ENCODE assay signal across 11 mouse cellular contexts in genomic region chr17:84117756-84118155, GRCm38 (mm10).
DNase-seq lines count a peak whose midpoint lies in the region; ATAC-seq and TF ChIP-seq lines count a peak whose summit lies in the region.
"Had no signal": no experiment of that assay in that cellular context is flagged by ENCODE, and none has a peak within 500 bp of the region (broad histone marks: within the 10 kb centered on the region; RNA-seq: fewer than 3 reads in every experiment).

No protein-coding gene starts in this region.

- no peak for ATAC-seq in limb, embryonic 11.5 days (ENCODE audit: insufficient number of reproducible peaks, low FRiP score, low TSS enrichment, low read depth)

- H3K4me3 ChIP-seq in lung, adult 2 months (replicated peaks; ENCODE audit: extremely low read depth, low read depth, low read length), result no peak overlapping the region
- H3K4me3 ChIP-seq in limb, embryonic 11.5 days (ENCODE audit: low read depth, low read length), result no peak overlapping the region
- no peak overlapping the region for H3K4me3 ChIP-seq in thymus, adult 2 months (ENCODE audit: control insufficient read depth, insufficient read depth, low read length)
- H3K4me3 ChIP-seq: limb, embryonic 15.5 days; neural tube, embryonic 15.5 days had no signal

- TF ChIP-seq CTCF in lung, adult 2 months (IDR thresholded peaks at IDR 0.05; ENCODE audit: insufficient read depth, low read length), result no peak
- no peak for TF ChIP-seq CTCF in thymus, adult 2 months (IDR thresholded peaks at IDR 0.05; ENCODE audit: borderline replicate concordance, control insufficient read depth, extremely low read depth, insufficient read depth, low read length, poor library complexity)

- no peak overlapping the region for H3K4me2 ChIP-seq in limb, embryonic 11.5 days (ENCODE audit: low read depth, severe bottlenecking)
- H3K4me2 ChIP-seq: limb, embryonic 15.5 days; neural tube, embryonic 15.5 days had no signal

- no peaks in the 10 kb centered on the region for H3K9me3 ChIP-seq in limb, embryonic 11.5 days (ENCODE audit: control insufficient read depth, low read length)
- H3K9me3 ChIP-seq: limb, embryonic 15.5 days; neural tube, embryonic 15.5 days had no signal

- DNase-seq in adrenal gland, postnatal 14 days, result peak; percentile 57
- DNase-seq in adrenal gland, adult 8-10 months, result no peak
- peak; percentile 76 to 80 for DNase-seq in lung, adult 18-20 months
- DNase-seq in lung, adult 2 months, result no peak
- no peak for DNase-seq in limb, embryonic 11.5 days (ENCODE audit: low spot score)
- peak; percentile 55 for DNase-seq in thymus, adult 2 months
- no peak for DNase-seq in layer of hippocampus, postnatal 25 days (ENCODE audit: extremely low spot score in 1 of 2, low spot score in 1 of 2)
- no peak for DNase-seq in testis, postnatal 14 days (ENCODE audit: low spot score)
- DNase-seq: gastrocnemius, postnatal 14 days had no signal

- TF ChIP-seq POLR2A in lung, adult 2 months (IDR thresholded peaks at IDR 0.05; ENCODE audit: borderline replicate concordance, extremely low read depth, low read depth, low read length), result no peak
- TF ChIP-seq POLR2A in thymus, adult 2 months (IDR thresholded peaks at IDR 0.05; ENCODE audit: control insufficient read depth, extremely low read depth, insufficient read depth, low read length, poor library complexity), result no peak

- WGBS in lung, adult 2 months, result 39% methylated on average over 1 of the region's 1 CpGs
- WGBS in limb, embryonic 11.5 days, result 61% methylated on average over 1 of the region's 1 CpGs
- WGBS in thymus, adult 2 months, result 23% methylated on average over 1 of the region's 1 CpGs

- H3K4me1 ChIP-seq in lung, adult 2 months (ENCODE audit: control insufficient read depth, insufficient read depth, low read length), result peaks cover 11% of the 10 kb centered on the region
- 0 out of 2 replicates have a peak, but pooled peaks cover 5% of the 10 kb centered on the region for H3K4me1 ChIP-seq in limb, embryonic 11.5 days (ENCODE audit: control insufficient read depth, insufficient read depth, low read length)
- peaks cover 74% of the 10 kb centered on the region for H3K4me1 ChIP-seq in thymus, adult 2 months (replicated peaks; ENCODE audit: control insufficient read depth, insufficient read depth, low read length)

- no peak overlapping the region for H3K27ac ChIP-seq in limb, embryonic 11.5 days (replicated peaks; ENCODE audit: low read depth, low read length)
- H3K27ac ChIP-seq in thymus, adult 2 months (ENCODE audit: control insufficient read depth, insufficient read depth, low read length), result peak overlapping the region; percentile 69
- H3K27ac ChIP-seq: neural tube, embryonic 15.5 days had no signal

- H3K27me3 ChIP-seq in limb, embryonic 11.5 days (ENCODE audit: control insufficient read depth, insufficient read depth, low read length), result no peaks in the 10 kb centered on the region
- no peaks in the 10 kb centered on the region for H3K27me3 ChIP-seq in thymus, adult 2 months (ENCODE audit: control insufficient read depth, insufficient read depth, low read length)
- H3K27me3 ChIP-seq: limb, embryonic 15.5 days; neural tube, embryonic 15.5 days had no signal

- 0 out of 2 replicates have a peak overlapping the region, but pooled peaks have one; percentile 22 for H3K9ac ChIP-seq in limb, embryonic 11.5 days (ENCODE audit: low read length)
- H3K9ac ChIP-seq: limb, embryonic 15.5 days; neural tube, embryonic 15.5 days had no signal

- no peaks in the 10 kb centered on the region for H3K36me3 ChIP-seq in limb, embryonic 11.5 days (ENCODE audit: control insufficient read depth, insufficient read depth, low read length)
- no peaks in the 10 kb centered on the region for H3K36me3 ChIP-seq in thymus, adult 2 months (ENCODE audit: control insufficient read depth, insufficient read depth, low read length)
- H3K36me3 ChIP-seq: limb, embryonic 15.5 days; neural tube, embryonic 15.5 days had no signal

Comparison
In these comparisons a context has a peak if more than half of its experiments do, and no peak if none do; other contexts are left out.
1. DNase-seq: peak in adrenal gland, postnatal 14 days (single experiment), lung, adult 18-20 months (2 of 2) and thymus, adult 2 months (single experiment); none in adrenal gland, adult 8-10 months (single experiment), lung, adult 2 months (single experiment), limb, embryonic 11.5 days (single experiment), layer of hippocampus, postnatal 25 days (0 of 2) and testis, postnatal 14 days (single experiment).